Mouse (Mus musculus) limb, embryonic 12.5 days (tissue): Measurements from ENCODE around the gene Cxcl12. TPM values are rescaled to one million over a fixed set of nuclear protein-coding genes. Genes with fewer than 3 reads are reported as not detected.

Experiments used
- ATAC-seq: fragments of 200-750 bp; cut with Nextera tagmentation; 2 replicates; pipeline ENCODE4 v1.8.0; 2017; ENCODE audit warnings: low read depth, moderate TSS enrichment; ENCODE audit not compliant: insufficient number of reproducible peaks, insufficient read depth, low FRiP score, low TSS enrichment
- H3K27ac ChIP-seq: fragments of 300-500 bp; sonication (generic); 2 replicates; pipeline ENCODE4 v1.5.1; 2016; ENCODE audit warnings: mild to moderate bottlenecking, moderate library complexity
- H3K27me3 ChIP-seq: fragments of 300-500 bp; sonication (generic); 2 replicates; pipeline ENCODE4 v1.6.1; 2016; ENCODE audit warnings: mild to moderate bottlenecking, moderate library complexity
- H3K36me3 ChIP-seq: fragments of 300-500 bp; sonication (generic); 2 replicates; pipeline ENCODE4 v1.6.1; 2016; ENCODE audit warnings: mild to moderate bottlenecking, moderate library complexity
- H3K4me1 ChIP-seq: fragments of 300-500 bp; sonication (generic); replicated peaks from 2 replicates; pipeline ENCODE4 v1.6.1; 2016
- H3K4me2 ChIP-seq: fragments of 300-500 bp; sonication (generic); 2 replicates; pipeline ENCODE4 v1.6.1; 2016; ENCODE audit warnings: mild to moderate bottlenecking, moderate library complexity
- H3K4me3 ChIP-seq: fragments of 300-500 bp; sonication (generic); replicated peaks from 2 replicates; pipeline ENCODE4 v1.5.1; 2016; ENCODE audit warnings: mild to moderate bottlenecking
- H3K9ac ChIP-seq: fragments of 300-500 bp; sonication (generic); replicated peaks from 2 replicates; pipeline ENCODE4 v1.6.1; 2016; ENCODE audit warnings: mild to moderate bottlenecking, moderate library complexity
- H3K9me3 ChIP-seq: fragments of 300-500 bp; sonication (generic); 2 replicates; pipeline ENCODE4 v1.6.1; 2016; ENCODE audit warnings: mild to moderate bottlenecking, moderate library complexity
- WGBS: fragments of 180-500 bp; shearing (Covaris S2); methylation state at CpG from one replicate; pipeline ENCODE4 v1.1.7; 2016; 5-methylcytosine and 5-hydroxymethylcytosine counted together
- polyA plus RNA-seq: library from polyadenylated mRNA; unstranded; fragments of >200 nt; fragmentation: Nextera tagmentation; extraction: Ambion mirVana; gene quantifications from 2 replicates; pipeline ENCODE4 v1.2.1, GENCODE M21; 2016

Gene Cxcl12
- polyA plus RNA-seq, 1 experiment from 2014 or later = 66.4 TPM

DNA sequence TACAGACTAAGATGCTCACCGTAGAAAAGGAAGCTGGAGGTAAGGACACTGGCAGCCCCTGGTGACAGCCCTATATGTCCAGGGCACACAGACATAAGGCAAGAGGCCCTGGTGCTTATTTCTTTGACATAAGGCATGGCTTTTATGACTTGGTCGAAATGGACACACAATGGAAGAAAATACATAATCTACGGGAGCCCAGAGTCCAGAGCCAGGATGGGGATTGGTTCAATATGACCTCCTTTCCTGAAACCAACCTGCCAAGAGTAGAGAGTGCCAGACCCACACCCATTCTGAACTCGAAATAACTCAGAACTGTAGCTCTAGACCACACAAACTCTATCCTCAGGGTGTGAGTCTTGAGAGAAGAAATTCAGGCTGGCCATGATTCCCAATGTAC, 11.5 kb upstream of the Cxcl12 start:
- 76% methylated on average over 4 of the region's 4 CpGs for WGBS
- no peaks in the 10 kb centered on the region for H3K9me3 ChIP-seq
- no peaks in the 10 kb centered on the region for H3K36me3 ChIP-seq
- H3K4me1 ChIP-seq = peaks cover 55% of the 10 kb centered on the region
- no peak overlapping the region for H3K4me3 ChIP-seq
- no peak overlapping the region for H3K27ac ChIP-seq
- H3K27me3 ChIP-seq = peaks cover 31% of the 10 kb centered on the region
- ATAC-seq = no peak
- no peak overlapping the region for H3K9ac ChIP-seq
- no peak overlapping the region for H3K4me2 ChIP-seq

DNA sequence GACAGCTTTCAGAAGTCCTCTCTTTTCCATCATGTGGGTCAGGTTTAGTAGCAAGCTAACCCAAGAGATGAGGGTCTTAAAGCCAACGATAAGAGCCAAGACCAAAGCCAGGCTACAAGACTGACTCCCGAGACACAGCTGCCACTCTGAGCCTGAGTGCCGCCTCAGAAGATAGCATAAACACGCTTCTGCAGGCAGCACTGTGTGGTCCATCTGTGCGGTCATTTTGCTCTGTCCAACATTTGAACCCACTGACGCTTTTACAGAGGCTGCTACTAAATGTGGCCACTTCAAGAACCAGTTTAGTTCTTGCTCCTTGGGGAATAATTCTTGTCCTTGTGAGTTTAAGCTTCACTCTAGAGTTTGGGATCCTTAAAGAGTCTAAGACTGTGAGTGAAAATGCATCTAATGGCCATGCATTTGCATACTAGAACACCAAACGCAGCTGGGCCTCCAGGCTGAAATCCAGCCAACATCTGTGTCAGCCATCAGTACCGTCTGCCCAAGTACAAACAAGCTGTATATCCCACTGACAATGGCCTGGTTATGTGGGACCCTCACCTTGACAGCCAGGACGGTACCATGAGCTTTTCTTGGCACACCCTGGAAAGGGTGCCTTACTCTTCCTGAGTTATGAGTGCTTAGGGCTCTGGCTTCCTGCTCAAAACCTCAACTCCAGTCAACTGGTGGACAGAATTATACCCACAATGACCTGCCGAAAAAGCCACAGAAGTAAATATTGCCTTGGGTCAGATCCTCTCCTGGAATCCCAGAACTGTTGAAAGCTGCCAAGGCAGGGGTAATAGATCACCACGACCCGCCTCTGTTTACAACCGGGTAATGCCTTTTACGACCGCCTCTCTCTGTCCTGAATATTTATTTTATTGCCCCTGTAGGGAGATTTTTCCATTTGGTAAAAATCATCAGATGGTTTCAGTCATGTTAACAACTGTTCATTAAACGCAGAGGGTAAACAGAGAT, 8.3 kb upstream of the Cxcl12 start:
- H3K4me1 ChIP-seq = peaks cover 26% of the 10 kb centered on the region
- no peak overlapping the region for H3K4me2 ChIP-seq
- WGBS = 20% methylated on average over 16 of the region's 16 CpGs
- no peaks in the 10 kb centered on the region for H3K36me3 ChIP-seq
- no peak overlapping the region for H3K9ac ChIP-seq
- H3K27me3 ChIP-seq = peaks cover 38% of the 10 kb centered on the region
- ATAC-seq = no peak
- H3K4me3 ChIP-seq = no peak overlapping the region
- H3K27ac ChIP-seq = no peak overlapping the region
- no peaks in the 10 kb centered on the region for H3K9me3 ChIP-seq

DNA sequence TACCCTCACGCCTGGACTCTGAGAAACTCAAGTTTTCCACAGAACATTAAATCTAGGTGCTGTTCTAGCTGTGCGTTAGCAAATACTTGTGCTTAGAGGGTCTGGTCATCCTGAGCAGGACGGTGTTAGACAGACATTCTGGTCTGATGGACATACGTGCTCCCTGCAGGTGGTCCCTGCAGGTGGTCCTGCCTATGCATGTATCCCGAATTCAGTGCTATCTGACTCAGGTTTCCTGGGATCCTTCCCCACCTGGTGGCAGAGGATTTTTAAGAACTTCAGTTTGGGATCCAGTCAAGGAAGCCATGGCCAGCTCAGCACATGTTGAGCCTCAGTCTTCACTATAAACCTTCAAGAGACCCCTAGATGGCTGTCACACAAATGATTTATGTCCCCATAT, 4.8 kb upstream of the Cxcl12 start:
- peaks cover 38% of the 10 kb centered on the region for H3K4me1 ChIP-seq
- no peak overlapping the region for H3K4me3 ChIP-seq
- 70% methylated on average over 5 of the region's 5 CpGs for WGBS
- H3K9ac ChIP-seq = no peak overlapping the region
- no peaks in the 10 kb centered on the region for H3K9me3 ChIP-seq
- peaks cover 39% of the 10 kb centered on the region for H3K27me3 ChIP-seq
- no peaks in the 10 kb centered on the region for H3K36me3 ChIP-seq
- ATAC-seq = no peak
- H3K27ac ChIP-seq = no peak overlapping the region
- no peak overlapping the region for H3K4me2 ChIP-seq

GRCm38 (mm10) chr6:117166581-117167425, 1.5 kb upstream of the Cxcl12 start:
- H3K9me3 ChIP-seq = no peaks in the 10 kb centered on the region
- under 1% methylated on average over 16 of the region's 16 CpGs for WGBS
- H3K27ac ChIP-seq = 0 out of 2 replicates have a peak overlapping the region, but pooled peaks have one; percentile 4
- 0 out of 2 replicates have a peak, but pooled peaks cover under 1% of the 10 kb centered on the region for H3K36me3 ChIP-seq
- no peak overlapping the region for H3K9ac ChIP-seq
- H3K27me3 ChIP-seq = peaks cover 64% of the 10 kb centered on the region
- H3K4me3 ChIP-seq = peak overlapping the region; percentile 74; the same call in 1 of the 2 replicates
- H3K4me2 ChIP-seq = peak overlapping the region; percentile 88
- ATAC-seq = peak; percentile 77
- peaks cover 34% of the 10 kb centered on the region for H3K4me1 ChIP-seq

GRCm38 (mm10) chr6:117167426-117167730, 957 bp upstream of the Cxcl12 start:
- peaks cover 34% of the 10 kb centered on the region for H3K4me1 ChIP-seq
- WGBS = 14% methylated on average over 7 of the region's 7 CpGs
- peak overlapping the region; percentile 88 for H3K4me2 ChIP-seq

DNA sequence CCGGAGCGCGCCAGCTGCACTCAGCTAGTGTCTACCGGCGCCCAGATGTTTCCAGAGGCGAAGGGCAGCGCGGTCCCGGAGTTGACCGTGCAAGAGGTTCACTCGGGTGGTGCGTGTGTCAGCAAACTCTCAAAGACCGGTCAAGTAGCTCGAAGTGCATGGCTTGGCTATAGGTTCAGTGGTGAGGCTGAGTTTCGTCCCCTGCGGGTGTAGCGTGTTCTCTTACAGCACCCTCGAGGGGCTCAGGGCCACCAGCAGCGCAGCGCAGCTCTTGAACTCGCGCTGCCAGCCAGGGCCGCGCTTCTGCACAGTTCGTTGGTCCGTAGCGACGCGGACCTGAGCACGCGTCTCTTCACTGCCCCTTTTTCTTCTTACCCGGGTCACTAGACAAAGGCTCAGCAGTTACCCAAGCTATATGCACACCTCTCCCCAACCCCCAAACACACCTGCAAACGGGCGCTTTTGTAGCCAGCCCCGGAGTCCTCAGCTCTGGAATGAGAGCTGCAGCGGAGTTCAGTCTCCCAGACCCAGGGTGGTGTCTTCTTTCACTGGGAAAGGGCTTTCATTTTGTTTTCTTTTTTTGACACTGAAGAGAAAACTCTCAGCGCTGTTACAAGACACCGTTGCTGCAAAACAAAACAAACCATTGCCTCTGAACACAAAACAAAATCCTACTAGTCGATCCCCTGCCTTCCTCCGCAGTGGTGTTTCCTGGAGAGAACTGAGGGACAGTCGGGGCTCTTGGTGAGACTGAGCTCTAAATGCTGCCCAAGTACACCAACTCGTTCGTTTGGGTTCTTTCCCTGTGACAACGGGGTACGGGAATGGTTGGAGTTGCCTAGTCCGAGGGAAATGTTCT, 945 bp downstream of the Cxcl12 start:
- ATAC-seq = no peak
- H3K4me2 ChIP-seq = peak overlapping the region; percentile 88
- H3K4me1 ChIP-seq = peaks cover 34% of the 10 kb centered on the region
- H3K27ac ChIP-seq = peak overlapping the region; percentile 78
- no peaks in the 10 kb centered on the region for H3K9me3 ChIP-seq
- peaks cover 17% of the 10 kb centered on the region; the same call in 1 of the 2 replicates for H3K36me3 ChIP-seq
- peak overlapping the region; percentile 77 for H3K9ac ChIP-seq
- peak overlapping the region; percentile 74 for H3K4me3 ChIP-seq
- under 1% methylated on average over 46 of the region's 46 CpGs for WGBS
- H3K27me3 ChIP-seq = peaks cover 73% of the 10 kb centered on the region

More at GRCm38 (mm10) chr6:117167426-117167730, 957 bp upstream of the Cxcl12 start:
- Histone ChIP-seq H3K4me3 (peak overlapping the region; percentile 74; the same call in 1 of the 2 replicates), H3K36me3 (0 out of 2 replicates have a peak, but pooled peaks cover 5% of the 10 kb centered on the region), H3K27me3 (peaks cover 65% of the 10 kb centered on the region), H3K9me3 (no peaks in the 10 kb centered on the region), H3K27ac (no peak overlapping the region), H3K9ac (no peak overlapping the region)
- peak; percentile 24; the same call in 1 of the 2 replicates for ATAC-seq

GRCm38 (mm10) chr6:117169910-117170747, 1.8 kb downstream of the Cxcl12 start:
- peak overlapping the region; percentile 77 for H3K9ac ChIP-seq
- H3K4me2 ChIP-seq = peak overlapping the region; percentile 88
- peaks cover 73% of the 10 kb centered on the region for H3K27me3 ChIP-seq
- H3K4me3 ChIP-seq = peak overlapping the region; percentile 74
- H3K36me3 ChIP-seq = peaks cover 17% of the 10 kb centered on the region; the same call in 1 of the 2 replicates
- peaks cover 34% of the 10 kb centered on the region for H3K4me1 ChIP-seq
- no peak for ATAC-seq
- no peaks in the 10 kb centered on the region for H3K9me3 ChIP-seq
- WGBS = 29% methylated on average over 10 of the region's 10 CpGs
- no peak overlapping the region for H3K27ac ChIP-seq

- H3K4me2 ChIP-seq = no peak overlapping the region
Measured at GRCm38 (mm10) chr6:117172358-117172757, 4.0 kb downstream of the Cxcl12 start.

GRCm38 (mm10) chr6:117173876-117174275, 5.5 kb downstream of the Cxcl12 start:
- Histone ChIP-seq H3K36me3 (peaks cover 43% of the 10 kb centered on the region), H3K4me2 (0 out of 2 replicates have a peak overlapping the region, but pooled peaks have one; percentile 5), H3K9me3 (no peaks in the 10 kb centered on the region), H3K4me3 (no peak overlapping the region), H3K27me3 (peaks cover 56% of the 10 kb centered on the region), H3K9ac (no peak overlapping the region), H3K4me1 (peaks cover 18% of the 10 kb centered on the region), H3K27ac (no peak overlapping the region)
- 17% methylated on average over 11 of the region's 11 CpGs for WGBS
- ATAC-seq = no peak

More at GRCm38 (mm10) chr6:117172358-117172757, 4.0 kb downstream of the Cxcl12 start:
- H3K36me3 ChIP-seq = peaks cover 28% of the 10 kb centered on the region
- H3K4me3 ChIP-seq = no peak overlapping the region
- no peaks in the 10 kb centered on the region for H3K9me3 ChIP-seq
- H3K4me1 ChIP-seq = peaks cover 30% of the 10 kb centered on the region
- peaks cover 69% of the 10 kb centered on the region for H3K27me3 ChIP-seq
- no peak for ATAC-seq
- 87% methylated on average over 6 of the region's 6 CpGs for WGBS
- no peak overlapping the region for H3K27ac ChIP-seq
- H3K9ac ChIP-seq = no peak overlapping the region
